Mouse (Mus musculus) C2C12 (cell line): Measurements from ENCODE around the gene Fermt1.

Source experiments
- CEBPB ChIP-seq: IDR thresholded peaks from one replicate; pipeline ENCODE4 v1.6.1; 2011; ENCODE audit warnings: low read depth, mild to moderate bottlenecking, control low read depth, moderate library complexity
- CTCF ChIP-seq: IDR thresholded peaks from one replicate; pipeline ENCODE4 v1.5.1; 2011; ENCODE audit not compliant: control insufficient read depth, insufficient read depth, insufficient read length
- FOSL1 ChIP-seq: IDR thresholded peaks from one replicate; pipeline ENCODE4 v1.8.0; 2011; ENCODE audit warnings: mild to moderate bottlenecking, low read length; ENCODE audit not compliant: poor library complexity, insufficient read depth, severe bottlenecking
- MAX ChIP-seq: IDR thresholded peaks from one replicate; pipeline ENCODE4 v1.6.1; 2011; ENCODE audit warnings: mild to moderate bottlenecking, control low read depth
- MYOD1 ChIP-seq: IDR thresholded peaks from one replicate; pipeline ENCODE4 v1.6.1; 2011; ENCODE audit warnings: low read depth; ENCODE audit not compliant: control insufficient read depth, insufficient read length
- MYOG ChIP-seq: IDR thresholded peaks from one replicate; pipeline ENCODE4 v1.6.1; 2011; ENCODE audit not compliant: control insufficient read depth, insufficient read length; ENCODE audit errors: extremely low read depth
- USF1 ChIP-seq: IDR thresholded peaks from one replicate; pipeline ENCODE4 v1.6.1; 2011; ENCODE audit warnings: low read depth, mild to moderate bottlenecking, control low read depth, moderate library complexity

DNA sequence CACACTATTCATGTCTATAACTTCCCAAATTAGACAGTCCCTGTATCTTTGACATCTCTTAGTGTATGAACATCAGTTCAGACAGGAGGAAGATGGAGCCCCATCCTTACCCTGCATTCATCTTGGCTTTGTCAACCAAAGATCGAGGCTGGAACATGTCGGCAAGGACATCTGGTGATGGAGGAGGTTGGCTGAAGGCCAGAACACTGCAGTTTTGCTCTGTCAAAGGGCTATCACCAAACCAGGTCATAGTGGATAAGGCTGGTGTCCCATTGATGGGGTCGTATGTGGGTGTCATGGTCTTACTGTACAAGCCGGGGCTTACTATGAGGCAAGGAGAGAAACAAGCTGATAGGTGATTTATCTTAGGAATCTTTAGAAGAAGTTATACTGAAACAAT lies 11.0 kb downstream of the Fermt1 start:
- TF ChIP-seq CTCF (no peak), USF1 (no peak), MAX (no peak), MYOG (no peak), CEBPB (no peak), MYOD1 (no peak), FOSL1 (no peak)
